Mouse (Mus musculus) midbrain, embryonic 13.5 days (tissue): ENCODE measurements at regions not wholly inside any gene's neighbourhood (a gene's known extent, or its start where the extent isn't known, plus 50 kb on each side); places are given as distances from the start of the nearest gene placed in this dataset.

Experiments used
- ATAC-seq: fragments of 200-750 bp; cut with Nextera tagmentation; 2 replicates; pipeline ENCODE4 v1.8.0; 2017; ENCODE audit warnings: mild to moderate bottlenecking, moderate TSS enrichment, moderate library complexity
- H3K27ac ChIP-seq: fragments of 300-500 bp; sonication (generic); 2 replicates; pipeline ENCODE4 v1.5.1; 2015; ENCODE audit warnings: inconsistent platforms, mild to moderate bottlenecking, moderate library complexity
- H3K27me3 ChIP-seq: fragments of 300-500 bp; sonication (generic); 2 replicates; pipeline ENCODE4 v1.6.1; 2015; ENCODE audit warnings: mild to moderate bottlenecking, inconsistent platforms
- H3K36me3 ChIP-seq: fragments of 300-500 bp; sonication (generic); 2 replicates; pipeline ENCODE4 v1.6.1; 2015; ENCODE audit warnings: mild to moderate bottlenecking, inconsistent platforms
- H3K4me1 ChIP-seq: fragments of 300-500 bp; sonication (generic); replicated peaks from 2 replicates; pipeline ENCODE4 v1.6.1; 2015; ENCODE audit warnings: inconsistent platforms
- H3K4me2 ChIP-seq: fragments of 300-500 bp; sonication (generic); replicated peaks from 2 replicates; pipeline ENCODE4 v1.6.1; 2015; ENCODE audit warnings: moderate library complexity, mild to moderate bottlenecking, inconsistent platforms
- H3K4me3 ChIP-seq: fragments of 300-500 bp; sonication (generic); replicated peaks from 2 replicates; pipeline ENCODE4 v1.5.1; 2015; ENCODE audit warnings: mild to moderate bottlenecking, inconsistent platforms
- H3K9ac ChIP-seq: fragments of 300-500 bp; sonication (generic); replicated peaks from 2 replicates; pipeline ENCODE4 v1.6.1; 2015; ENCODE audit warnings: mild to moderate bottlenecking, inconsistent platforms
- H3K9me3 ChIP-seq: fragments of 300-500 bp; sonication (generic); 2 replicates; pipeline ENCODE4 v1.6.1; 2016; ENCODE audit warnings: mild to moderate bottlenecking, inconsistent platforms
- WGBS: fragments of 180-500 bp; shearing (Covaris S2); methylation state at CpG from one replicate; pipeline ENCODE4 v1.1.7; 2015; 5-methylcytosine and 5-hydroxymethylcytosine counted together

- Histone ChIP-seq H3K4me1 (no peaks in the 10 kb centered on the region), H3K27ac (no peak overlapping the region), H3K27me3 (no peaks in the 10 kb centered on the region), H3K4me3 (no peak overlapping the region), H3K4me2 (no peak overlapping the region), H3K36me3 (no peaks in the 10 kb centered on the region), H3K9me3 (no peaks in the 10 kb centered on the region), H3K9ac (no peak overlapping the region)
- WGBS = 66% methylated on average over 3 of the region's 3 CpGs
- no peak for ATAC-seq
These were observed 438.8 kb upstream of the Chrm3 start for GRCm38 (mm10) chr13:10799351-10799913.
